Mouse (Mus musculus) liver, postnatal 0 days (tissue): ENCODE data around the gene Pard3b.

Experiments used
- CTCF ChIP-seq: sonication (generic); IDR thresholded peaks from 2 replicates; pipeline ENCODE4 v1.5.1; 2016; ENCODE audit warnings: antibody characterized with exemption, low read depth
- EP300 ChIP-seq: IDR thresholded peaks from 2 replicates; pipeline ENCODE4 v1.6.1; 2016; ENCODE audit warnings: antibody characterized with exemption, low read depth, mild to moderate bottlenecking

GRCm38 (mm10) chr1:62428736-62429135, 790.1 kb downstream of the Pard3b start:
- TF ChIP-seq CTCF (no peak), EP300 (no peak)
